Mouse (Mus musculus) T-helper 17 cell (primary cell): ENCODE results near the gene Synpo2l.

Experiments
- in situ Hi-C, 2 experiments: fragments of 300-600 bp; cut with MboI, MseI; formaldehyde crosslinking; loops; 1 replicate in 1 of 2; 2 replicates in 1 of 2; pipeline ENCODE4 v1.15.1; 2025; ENCODE audit warnings: high pct_unique_total_duplicates in 2 of 2

The Synpo2l gene

DNA sequence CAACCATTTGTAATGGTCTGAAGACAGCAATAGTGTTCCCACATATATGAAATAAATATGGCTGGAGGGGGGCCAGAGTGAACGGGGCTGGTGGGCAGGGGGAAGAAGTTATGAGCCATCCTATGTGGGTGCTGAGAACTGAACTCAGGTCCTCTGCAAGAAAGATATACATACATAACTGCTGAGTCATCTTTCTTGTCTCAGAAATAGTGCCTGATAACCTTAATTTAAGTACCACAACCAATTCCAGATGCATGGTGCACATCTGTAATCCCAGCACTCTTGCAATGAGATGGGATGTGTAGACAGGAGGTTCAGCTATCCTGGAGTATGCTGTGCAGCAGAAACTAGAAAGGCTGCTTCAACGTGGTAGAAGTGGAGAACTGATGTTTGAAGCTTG is 13.6 kb upstream of the Synpo2l start:
- in situ Hi-C loops, result no loop called here

GRCm38 (mm10) chr14:20677906-20678305 is 9.8 kb upstream of the Synpo2l start:
- in situ Hi-C loops, result no loop called here

- in situ Hi-C loops, result no loop called here
These were observed 6.1 kb upstream of the Synpo2l start, which contains the start of gene Sec24c for GRCm38 (mm10) chr14:20674064-20674833. Gene Sec24c (plus strand): TSS chr14:20674308.

- in situ Hi-C loops, result no loop called here
These were observed 5.5 kb upstream of the Synpo2l start for GRCm38 (mm10) chr14:20673735-20674063.

GRCm38 (mm10) chr14:20672990-20673389 is 4.8 kb upstream of the Synpo2l start:
- in situ Hi-C loops, result no loop called here

DNA sequence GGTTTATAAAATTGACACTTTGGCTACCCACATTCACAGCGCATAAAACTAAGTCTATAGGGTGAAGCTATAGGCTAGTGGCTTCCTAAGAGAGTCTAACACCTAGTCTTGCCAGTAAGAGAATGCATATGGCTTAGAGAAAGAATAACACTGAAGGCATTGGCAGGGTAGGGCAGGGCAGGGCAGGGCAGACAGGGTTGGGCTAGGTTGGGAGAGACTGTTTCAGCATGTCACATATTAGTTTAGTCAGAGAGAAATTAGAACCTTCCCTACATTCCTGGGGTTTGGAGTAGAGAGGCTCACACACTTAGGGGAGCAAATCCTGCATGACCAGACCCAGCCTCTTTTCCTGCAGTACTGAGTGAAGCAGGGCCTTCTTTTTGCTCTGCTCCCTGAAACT is 685 bp downstream of the Synpo2l start:
- in situ Hi-C loops, result no loop called here

GRCm38 (mm10) chr14:20664436-20664835 is 3.7 kb downstream of the Synpo2l start:
- in situ Hi-C loops, result no loop called here

DNA sequence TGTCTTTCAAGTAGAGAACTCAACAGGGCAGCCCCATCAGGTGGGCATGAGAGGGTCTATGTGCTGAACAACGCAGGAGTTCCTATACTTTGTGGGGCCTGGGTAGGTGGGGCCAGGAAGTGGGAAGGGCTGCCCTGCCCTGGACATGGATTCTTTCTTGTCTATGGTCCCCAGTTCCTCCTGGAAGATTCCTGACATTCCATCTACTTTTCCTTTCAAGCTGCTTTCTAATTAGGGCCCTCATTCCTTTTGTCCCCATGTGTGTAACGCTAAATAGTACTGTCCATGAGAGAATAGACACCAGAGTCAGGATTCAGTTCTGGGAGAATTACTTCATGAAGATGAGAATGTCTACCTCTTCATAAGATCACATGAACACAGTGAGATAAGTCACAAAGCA is 4.6 kb downstream of the Synpo2l start:
- in situ Hi-C loops, result no loop called here

- in situ Hi-C loops, result no loop called here
These were observed 5.4 kb downstream of the Synpo2l start for GRCm38 (mm10) chr14:20662740-20663139.

GRCm38 (mm10) chr14:20661661-20662331 is 6.4 kb downstream of the Synpo2l start:
- in situ Hi-C loops, result no loop called here

DNA sequence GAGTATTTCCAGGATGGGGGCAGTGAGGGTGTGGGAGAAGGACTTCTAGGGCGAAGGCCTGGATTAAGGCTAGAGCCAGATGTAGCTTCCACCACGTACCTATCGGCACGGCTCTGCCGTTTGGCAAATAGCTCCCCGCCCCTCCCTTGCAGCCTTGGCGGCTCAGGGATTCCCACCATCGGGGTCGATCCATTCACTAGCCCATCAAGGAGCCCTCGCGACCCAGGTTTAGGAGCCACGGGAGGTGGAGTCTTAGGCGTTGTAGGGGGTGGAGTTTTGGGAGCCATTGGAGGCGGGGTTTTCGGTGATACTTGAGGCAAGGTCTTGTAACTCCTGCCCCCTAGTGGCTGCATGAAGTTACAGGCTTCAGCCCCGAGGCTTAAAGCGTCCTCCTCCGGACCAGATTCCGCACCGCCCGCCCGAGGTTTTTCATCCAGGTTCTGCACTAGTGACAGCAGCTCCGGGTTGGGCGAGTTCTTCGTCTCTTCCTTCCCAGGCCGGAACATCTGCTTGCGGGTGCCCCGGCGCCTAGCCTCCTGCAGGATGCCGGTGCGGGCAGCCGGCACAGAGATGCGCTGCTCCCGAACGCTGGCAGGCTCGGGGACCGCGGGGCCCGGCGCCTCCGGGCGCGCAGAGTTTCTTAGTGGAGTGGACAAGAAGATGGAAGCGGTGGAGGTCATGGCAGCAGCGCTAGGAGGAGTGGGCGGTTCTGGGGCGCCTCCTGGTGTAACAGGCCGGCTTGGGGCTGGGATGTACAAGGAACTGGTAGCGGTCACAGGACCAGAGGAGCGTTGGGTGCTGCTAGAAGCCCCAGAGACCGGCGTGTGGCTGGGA is 7.1 kb downstream of the Synpo2l start:
- in situ Hi-C loops, result no loop called here

DNA sequence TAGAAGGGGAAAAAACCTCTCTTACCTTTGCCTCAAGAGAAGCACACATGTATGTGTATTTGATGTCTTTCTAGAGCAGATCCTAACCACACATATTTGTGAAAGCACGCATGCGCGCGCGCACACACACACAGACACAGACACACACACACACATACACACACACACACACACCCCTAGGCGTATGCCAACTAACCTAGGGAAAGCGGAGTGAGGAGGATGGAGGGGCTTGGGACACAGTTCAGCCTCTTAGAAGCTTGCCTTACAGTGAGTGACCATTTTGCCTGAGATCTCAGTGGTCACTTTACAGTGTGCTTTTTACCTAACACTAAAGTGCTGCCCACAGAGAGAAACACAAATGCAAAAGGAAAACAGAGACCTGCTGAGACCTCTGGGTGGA is 8.5 kb downstream of the Synpo2l start:
- in situ Hi-C loops, result loop anchor here (5.0 kb wide), 1 partner anchor 82 kb away; no protein-coding TSS in a partner anchor

GRCm38 (mm10) chr14:20658902-20659301 is 9.3 kb downstream of the Synpo2l start:
- in situ Hi-C loops, result loop anchor here (5.0 kb wide), 1 partner anchor 82 kb away; no protein-coding TSS in a partner anchor

DNA sequence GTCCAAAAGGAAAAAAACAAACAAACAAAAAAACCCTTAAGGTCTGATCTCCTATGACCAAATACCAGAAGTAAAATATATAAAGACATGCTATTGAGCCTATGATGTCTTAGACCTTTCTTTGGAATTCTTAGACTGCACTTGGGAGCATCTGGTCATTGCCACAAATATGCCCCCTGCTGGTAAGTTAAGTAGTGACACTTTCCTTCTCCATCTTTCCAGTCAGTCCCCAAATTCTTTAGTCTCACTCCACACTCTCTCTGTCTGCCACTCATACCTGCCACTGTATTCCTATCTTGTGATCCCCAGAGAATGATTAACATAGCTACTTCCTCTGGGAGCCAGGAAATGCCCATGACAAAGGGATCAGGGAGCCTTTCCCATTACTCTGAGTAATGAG is 9.8 kb downstream of the Synpo2l start:
- in situ Hi-C loops, result loop anchor here (5.0 kb wide), 1 partner anchor 81 kb away; no protein-coding TSS in a partner anchor

DNA sequence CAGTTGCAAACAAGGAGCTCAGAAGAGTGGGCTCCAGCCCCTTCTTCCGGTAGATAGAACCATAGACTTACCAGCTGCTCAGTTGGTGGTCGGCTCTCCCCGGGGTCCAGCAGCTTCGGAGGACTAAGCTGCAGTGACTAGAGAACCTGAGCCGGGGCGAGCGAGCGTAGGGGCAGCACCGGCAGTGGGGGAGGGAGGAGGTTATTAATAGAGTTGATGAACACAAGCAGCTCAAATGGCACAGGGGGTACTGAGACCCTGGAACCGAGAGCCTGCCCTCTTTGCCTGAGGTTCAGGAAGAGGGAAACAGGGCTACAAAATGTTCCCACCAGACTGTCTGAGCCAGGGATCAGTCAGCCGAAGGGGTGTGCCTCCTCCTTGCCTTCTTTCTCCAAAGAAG is 11.8 kb downstream of the Synpo2l start, which contains the start of gene Myoz1:
TSS of gene Myoz1 (minus strand) at position 180 of the 400 bp plus-strand sequence.
- in situ Hi-C loops, result loop anchor here (5.0 kb wide), 1 partner anchor 79 kb away; no protein-coding TSS in a partner anchor

DNA sequence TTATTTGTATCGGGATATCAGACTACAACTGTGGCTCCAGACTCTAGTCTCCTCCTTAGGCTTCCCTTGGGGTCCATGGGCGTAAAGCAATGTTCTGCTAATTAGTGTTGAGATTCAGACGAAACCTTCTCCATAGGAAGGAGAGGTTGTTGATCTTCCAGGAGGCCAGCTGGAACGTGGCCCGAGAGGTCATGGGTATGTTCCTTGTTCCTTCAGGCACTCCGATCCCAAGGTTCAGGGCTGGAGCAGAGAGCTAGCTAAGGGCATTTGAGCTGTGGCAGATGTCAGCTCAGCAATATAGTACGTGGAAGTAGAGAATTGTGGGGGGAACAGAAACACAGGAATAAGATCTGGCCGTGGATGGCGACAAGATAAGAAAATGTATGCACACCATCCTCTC is 12.4 kb downstream of the Synpo2l start:
- in situ Hi-C loops, result loop anchor here (5.0 kb wide), 1 partner anchor 78 kb away; no protein-coding TSS in a partner anchor

GRCm38 (mm10) chr14:20654690-20655421 is 13.3 kb downstream of the Synpo2l start:
- in situ Hi-C loops, result loop anchor here (5.0 kb wide), 2 partner anchors 78 to 253 kb away; no protein-coding TSS in a partner anchor

- in situ Hi-C loops, result loop anchor here in 1 of 2 experiments (5.0 kb wide), 1 partner anchor 249 kb away; no protein-coding TSS in a partner anchor
These were observed 16.4 kb downstream of the Synpo2l start for GRCm38 (mm10) chr14:20651722-20652256.

- in situ Hi-C loops, result loop anchor here in 1 of 2 experiments (5.0 kb wide), 1 partner anchor 249 kb away; no protein-coding TSS in a partner anchor
These were observed 17.2 kb downstream of the Synpo2l start for GRCm38 (mm10) chr14:20651000-20651399.

GRCm38 (mm10) chr14:20646381-20646780 is 21.8 kb downstream of the Synpo2l start:
- in situ Hi-C loops, result no loop called here

GRCm38 (mm10) chr14:20645547-20645946 is 22.6 kb downstream of the Synpo2l start:
- in situ Hi-C loops, result no loop called here
